Mouse (Mus musculus) limb, embryonic 13.5 days (tissue): Measurements from ENCODE around the gene Gm4559. TPM values are rescaled to one million over a fixed set of nuclear protein-coding genes. Genes with fewer than 3 reads are reported as not detected.
"Not testable (repeated sequence)": the region's sequence is repeated elsewhere in the genome, so short reads cannot be mapped to it uniquely, and the experiment has no call there.

Source experiments
- ATAC-seq: fragments of 200-750 bp; cut with Nextera tagmentation; 2 replicates; pipeline ENCODE4 v1.8.0; 2017; ENCODE audit warnings: low read depth, moderate number of reproducible peaks, moderate TSS enrichment; ENCODE audit not compliant: low FRiP score
- H3K27ac ChIP-seq: fragments of 300-500 bp; sonication (generic); 2 replicates; pipeline ENCODE4 v1.5.1; 2015; ENCODE audit warnings: inconsistent platforms, mild to moderate bottlenecking, moderate library complexity
- H3K27me3 ChIP-seq: fragments of 300-500 bp; sonication (generic); 2 replicates; pipeline ENCODE4 v1.6.1; 2015; ENCODE audit warnings: mild to moderate bottlenecking, inconsistent platforms
- H3K36me3 ChIP-seq: fragments of 300-500 bp; sonication (generic); 2 replicates; pipeline ENCODE4 v1.6.1; 2015; ENCODE audit warnings: inconsistent platforms, mild to moderate bottlenecking, moderate library complexity
- H3K4me1 ChIP-seq: fragments of 300-500 bp; sonication (generic); 2 replicates; pipeline ENCODE4 v1.6.1; 2015; ENCODE audit warnings: inconsistent platforms
- H3K4me2 ChIP-seq: fragments of 300-500 bp; sonication (generic); replicated peaks from 2 replicates; pipeline ENCODE4 v1.6.1; 2015; ENCODE audit warnings: inconsistent platforms, mild to moderate bottlenecking, moderate library complexity
- H3K4me3 ChIP-seq: fragments of 300-500 bp; sonication (generic); 2 replicates; pipeline ENCODE4 v1.5.1; 2015; ENCODE audit warnings: moderate library complexity, mild to moderate bottlenecking, inconsistent platforms
- H3K9ac ChIP-seq: fragments of 300-500 bp; sonication (generic); 2 replicates; pipeline ENCODE4 v1.6.1; 2015; ENCODE audit warnings: mild to moderate bottlenecking, inconsistent platforms
- H3K9me3 ChIP-seq: fragments of 300-500 bp; sonication (generic); 2 replicates; pipeline ENCODE4 v1.6.1; 2016; ENCODE audit warnings: inconsistent platforms
- WGBS: fragments of 180-500 bp; shearing (Covaris S2); methylation state at CpG from one replicate; pipeline ENCODE4 v1.1.7; 2015; 5-methylcytosine and 5-hydroxymethylcytosine counted together
- polyA plus RNA-seq: library from polyadenylated mRNA; unstranded; fragments of >200 nt; fragmentation: Nextera tagmentation; extraction: Ambion mirVana; gene quantifications from 2 replicates; pipeline ENCODE4 v1.2.1, GENCODE M21; 2015

Gm4559 gene
- polyA plus RNA-seq, result not detected in 2 replicates

GRCm38 (mm10) chr7:142274263-142274662 lies at the start of gene Gm4559:
Gene Gm4559 (minus strand): TSS chr7:142274363.
- not testable (repeated sequence) for H3K9me3 ChIP-seq, H3K4me2 ChIP-seq, ATAC-seq, H3K9ac ChIP-seq, H3K36me3 ChIP-seq, H3K4me3 ChIP-seq, H3K27me3 ChIP-seq, H3K27ac ChIP-seq, H3K4me1 ChIP-seq

GRCm38 (mm10) chr7:142323396-142324117 lies 49.4 kb upstream of the Gm4559 start:
- WGBS, result 72% methylated on average over 12 of the region's 12 CpGs
- Histone ChIP-seq H3K9ac (no peak overlapping the region), H3K27me3 (no peaks in the 10 kb centered on the region), H3K36me3 (no peaks in the 10 kb centered on the region), H3K4me2 (no peak overlapping the region), H3K27ac (no peak overlapping the region), H3K4me3 (no peak overlapping the region), H3K4me1 (peaks cover 13% of the 10 kb centered on the region), H3K9me3 (no peaks in the 10 kb centered on the region)
- ATAC-seq, result no peak

- Histone ChIP-seq H3K4me3 (no peak overlapping the region), H3K9me3 (no peaks in the 10 kb centered on the region), H3K27me3 (no peaks in the 10 kb centered on the region), H3K9ac (no peak overlapping the region), H3K4me2 (no peak overlapping the region), H3K27ac (no peak overlapping the region), H3K4me1 (peaks cover 13% of the 10 kb centered on the region), H3K36me3 (no peaks in the 10 kb centered on the region)
- no peak for ATAC-seq
- WGBS, result 83% methylated on average over 6 of the region's 6 CpGs
These were observed 48.5 kb upstream of the Gm4559 start for GRCm38 (mm10) chr7:142322641-142323040.

- Histone ChIP-seq H3K4me1 (peaks cover 15% of the 10 kb centered on the region), H3K27ac (peak overlapping the region; percentile 63)
- not testable (repeated sequence) for H3K27me3 ChIP-seq, H3K4me3 ChIP-seq, H3K36me3 ChIP-seq, H3K9me3 ChIP-seq, H3K9ac ChIP-seq, ATAC-seq, H3K4me2 ChIP-seq
- 23% methylated on average over 7 of the region's 10 CpGs for WGBS
These were observed 47.6 kb upstream of the Gm4559 start for GRCm38 (mm10) chr7:142321637-142322306.

GRCm38 (mm10) chr7:142320906-142321305 lies 46.7 kb upstream of the Gm4559 start:
- H3K9me3 ChIP-seq, result no peaks in the 10 kb centered on the region
- no peak overlapping the region for H3K4me3 ChIP-seq
- H3K4me1 ChIP-seq, result peaks cover 15% of the 10 kb centered on the region
- no peak overlapping the region for H3K4me2 ChIP-seq
- H3K9ac ChIP-seq, result no peak overlapping the region
- no peaks in the 10 kb centered on the region for H3K36me3 ChIP-seq
- no peak overlapping the region for H3K27ac ChIP-seq
- no peak for ATAC-seq
- WGBS, result 26% methylated on average over 2 of the region's 2 CpGs
- no peaks in the 10 kb centered on the region for H3K27me3 ChIP-seq

GRCm38 (mm10) chr7:142319124-142319523 lies 45.0 kb upstream of the Gm4559 start:
- Histone ChIP-seq H3K9me3 (no peaks in the 10 kb centered on the region), H3K4me3 (no peak overlapping the region), H3K9ac (no peak overlapping the region), H3K36me3 (no peaks in the 10 kb centered on the region), H3K27ac (no peak overlapping the region), H3K4me1 (peaks cover 17% of the 10 kb centered on the region), H3K27me3 (no peaks in the 10 kb centered on the region), H3K4me2 (no peak overlapping the region)
- ATAC-seq, result no peak
- 75% methylated on average over 11 of the region's 11 CpGs for WGBS

GRCm38 (mm10) chr7:142317216-142317615 lies 43.1 kb upstream of the Gm4559 start:
- no peak overlapping the region for H3K4me2 ChIP-seq
- no peaks in the 10 kb centered on the region for H3K27me3 ChIP-seq
- 53% methylated on average over 5 of the region's 5 CpGs for WGBS
- no peak for ATAC-seq
- peak overlapping the region; percentile 31; the same call in 1 of the 2 replicates for H3K9ac ChIP-seq
- no peaks in the 10 kb centered on the region for H3K36me3 ChIP-seq
- H3K9me3 ChIP-seq, result no peaks in the 10 kb centered on the region
- no peak overlapping the region for H3K4me3 ChIP-seq
- peaks cover 17% of the 10 kb centered on the region for H3K4me1 ChIP-seq
- H3K27ac ChIP-seq, result peak overlapping the region; percentile 39; the same call in 1 of the 2 replicates

- 28% methylated on average over 6 of the region's 6 CpGs for WGBS
- H3K4me3 ChIP-seq, result no peak overlapping the region
- peaks cover 13% of the 10 kb centered on the region for H3K4me1 ChIP-seq
- H3K9me3 ChIP-seq, result no peaks in the 10 kb centered on the region
- H3K36me3 ChIP-seq, result no peaks in the 10 kb centered on the region
- no peaks in the 10 kb centered on the region for H3K27me3 ChIP-seq
- no peak overlapping the region for H3K4me2 ChIP-seq
- peak; percentile 57; the same call in 1 of the 2 replicates for ATAC-seq
- H3K9ac ChIP-seq, result no peak overlapping the region
- H3K27ac ChIP-seq, result no peak overlapping the region
These were observed 42.4 kb upstream of the Gm4559 start for GRCm38 (mm10) chr7:142316558-142316957.

GRCm38 (mm10) chr7:142314600-142315285 lies 40.6 kb upstream of the Gm4559 start:
- Histone ChIP-seq H3K27me3 (no peaks in the 10 kb centered on the region), H3K9me3 (no peaks in the 10 kb centered on the region), H3K36me3 (no peaks in the 10 kb centered on the region), H3K4me1 (0 out of 2 replicates have a peak, but pooled peaks cover 5% of the 10 kb centered on the region), H3K9ac (no peak overlapping the region), H3K4me2 (no peak overlapping the region), H3K27ac (no peak overlapping the region), H3K4me3 (no peak overlapping the region)
- ATAC-seq, result no peak
- 51% methylated on average over 5 of the region's 5 CpGs for WGBS

GRCm38 (mm10) chr7:142303929-142304328 lies 29.8 kb upstream of the Gm4559 start:
- H3K9ac ChIP-seq, H3K27ac ChIP-seq, H3K4me2 ChIP-seq, ATAC-seq, H3K4me3 ChIP-seq, H3K4me1 ChIP-seq, H3K9me3 ChIP-seq, H3K36me3 ChIP-seq: not testable (repeated sequence)
- WGBS, result 71% methylated on average over 1 of the region's 1 CpGs
- peaks cover 12% of the 10 kb centered on the region; the same call in 1 of the 2 replicates for H3K27me3 ChIP-seq

GRCm38 (mm10) chr7:142303249-142303648 lies 29.1 kb upstream of the Gm4559 start, which contains the start of gene Krtap5-4:
Gene Krtap5-4 (plus strand): TSS chr7:142303549.
- WGBS, result 46% methylated on average over 3 of the region's 3 CpGs
- Histone ChIP-seq H3K4me2 (no peak within 1 kb of the TSS), H3K36me3 (no peaks in the 10 kb centered on the region), H3K4me1 (no peaks in the 10 kb centered on the region), H3K9ac (no peak within 1 kb of the TSS), H3K27me3 (peaks cover 12% of the 10 kb centered on the region; the same call in 1 of the 2 replicates), H3K4me3 (no peak within 1 kb of the TSS), H3K9me3 (no peaks in the 10 kb centered on the region), H3K27ac (no peak within 1 kb of the TSS)
- no peak for ATAC-seq

- H3K4me2 ChIP-seq, H3K4me3 ChIP-seq, H3K9me3 ChIP-seq, H3K27ac ChIP-seq, H3K4me1 ChIP-seq, H3K9ac ChIP-seq, ATAC-seq, H3K36me3 ChIP-seq, H3K27me3 ChIP-seq: not testable (repeated sequence)
These were observed 22.9 kb upstream of the Gm4559 start, which contains the start of gene Krtap5-1 for GRCm38 (mm10) chr7:142297018-142297417. Gene Krtap5-1 (minus strand): TSS chr7:142297118.
